Mouse (Mus musculus) cerebellum, adult 2 months (tissue): ENCODE results near the gene Elfn1. TPM values are rescaled to one million over a fixed set of nuclear protein-coding genes. Genes with fewer than 3 reads are reported as not detected.

Experiments
- DNase-seq, 2 experiments: peaks; one replicate each; pipeline ENCODE4 v3.0.0; 2021
- H3K27ac ChIP-seq: fragments of 200-500 bp; 2 replicates; pipeline ENCODE4 v1.5.1; 2012; ENCODE audit warnings: low read length, control low read depth, inconsistent platforms; ENCODE audit not compliant: insufficient read depth
- H3K27me3 ChIP-seq: fragments of 200-500 bp; 2 replicates; pipeline ENCODE4 v1.6.1; 2012; ENCODE audit warnings: inconsistent platforms, mild to moderate bottlenecking, low read length, moderate library complexity; ENCODE audit not compliant: control insufficient read depth, insufficient read depth
- H3K4me1 ChIP-seq: fragments of 200-500 bp; 2 replicates; pipeline ENCODE4 v1.6.1; 2011; ENCODE audit warnings: low read length; ENCODE audit not compliant: control insufficient read depth, insufficient read depth
- H3K4me3 ChIP-seq: fragments of 200-500 bp; replicated peaks from 2 replicates; pipeline ENCODE3; 2011; ENCODE audit warnings: mild to moderate bottlenecking, low read depth, low read length, control low read depth; ENCODE audit not compliant: insufficient read depth
- CTCF ChIP-seq: fragments of 200-500 bp; IDR thresholded peaks from 2 replicates; pipeline ENCODE4 v1.5.1; 2011; ENCODE audit warnings: low read depth, mild to moderate bottlenecking, control low read depth, low read length, moderate library complexity, borderline replicate concordance; ENCODE audit not compliant: insufficient read depth
- POLR2A ChIP-seq: fragments of 200-500 bp; IDR thresholded peaks from 2 replicates; pipeline ENCODE4 v1.6.1; 2011; ENCODE audit warnings: low read length, control low read depth, borderline replicate concordance; ENCODE audit not compliant: insufficient read depth
- WGBS: fragments of 180-500 bp; shearing (Covaris S2); methylation state at CpG from one replicate; pipeline ENCODE4 v1.1.7; 2018; 5-methylcytosine and 5-hydroxymethylcytosine counted together
- polyA plus RNA-seq: library from polyadenylated mRNA; depleted of rRNA; stranded (reverse); fragments of >200 nt; gene quantifications from 2 replicates; pipeline ENCODE4 v1.2.3, GENCODE M21; 2012; rRNA removed

The Elfn1 gene
- polyA plus RNA-seq, 1 experiment: 8.6 TPM

DNA sequence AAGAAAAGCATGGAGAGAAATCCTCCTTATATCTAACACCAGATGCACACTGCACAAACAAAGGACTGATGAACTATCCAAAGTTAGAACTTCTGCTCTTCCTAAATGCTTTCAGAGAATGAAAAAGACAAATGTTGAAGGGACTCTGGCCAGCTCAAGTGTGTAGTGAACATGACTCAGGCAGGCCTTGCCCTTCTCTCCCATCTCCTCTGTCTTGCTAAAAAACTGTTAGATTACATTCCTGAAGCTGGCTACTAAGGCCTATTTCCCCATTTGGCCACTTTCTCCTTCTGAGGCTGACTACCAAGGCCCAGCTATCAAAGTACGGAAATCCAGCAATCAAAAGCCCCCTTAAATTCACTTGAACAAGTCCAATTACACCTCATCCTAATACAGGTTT is 111.9 kb downstream of the Elfn1 start:
- TF ChIP-seq CTCF (no peak), POLR2A (no peak)
- DNase-seq: no peak
- peaks cover 31% of the 10 kb centered on the region for H3K4me1 ChIP-seq
- H3K27me3 ChIP-seq: no peaks in the 10 kb centered on the region
- H3K4me3 ChIP-seq: no peak overlapping the region
- no peak overlapping the region for H3K27ac ChIP-seq
- 97% methylated on average over 1 of the region's 1 CpGs for WGBS

DNA sequence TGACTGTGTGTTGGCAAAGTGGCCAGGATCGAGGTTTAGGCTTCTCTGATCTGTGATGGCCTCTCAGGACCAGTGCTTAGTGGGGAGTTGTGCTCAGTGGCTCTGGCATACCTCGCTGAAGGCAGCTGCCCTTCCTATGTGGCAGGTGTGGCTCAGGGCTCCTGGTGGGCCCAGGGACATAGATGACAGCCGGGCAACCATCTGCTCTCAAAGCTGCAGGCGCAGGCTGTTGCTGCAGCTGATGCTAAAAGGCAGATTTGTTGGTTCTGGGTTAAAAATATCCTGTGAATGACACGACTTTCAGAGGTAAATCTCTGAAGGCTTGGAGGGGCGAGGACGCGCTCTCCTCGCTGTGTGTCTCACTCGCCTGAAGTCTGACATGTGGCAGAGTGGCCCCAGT is 114.0 kb downstream of the Elfn1 start:
- WGBS: 32% methylated on average over 10 of the region's 10 CpGs

GRCm38 (mm10) chr5:140022861-140023260 is 115.1 kb downstream of the Elfn1 start:
- H3K27ac ChIP-seq: no peak overlapping the region
- H3K4me3 ChIP-seq: no peak overlapping the region
- no peak for TF ChIP-seq CTCF
- no peak for TF ChIP-seq POLR2A
- no peaks in the 10 kb centered on the region for H3K27me3 ChIP-seq
- no peak for DNase-seq
- H3K4me1 ChIP-seq: peaks cover 35% of the 10 kb centered on the region
- 88% methylated on average over 6 of the region's 6 CpGs for WGBS

More for the DNA sequence above, 114.0 kb downstream of the Elfn1 start:
- Histone ChIP-seq H3K27ac (no peak overlapping the region), H3K4me3 (no peak overlapping the region), H3K27me3 (no peaks in the 10 kb centered on the region), H3K4me1 (peaks cover 35% of the 10 kb centered on the region)
- TF ChIP-seq CTCF (no peak), POLR2A (no peak)
- peak; percentile 66 to 73 for DNase-seq

DNA sequence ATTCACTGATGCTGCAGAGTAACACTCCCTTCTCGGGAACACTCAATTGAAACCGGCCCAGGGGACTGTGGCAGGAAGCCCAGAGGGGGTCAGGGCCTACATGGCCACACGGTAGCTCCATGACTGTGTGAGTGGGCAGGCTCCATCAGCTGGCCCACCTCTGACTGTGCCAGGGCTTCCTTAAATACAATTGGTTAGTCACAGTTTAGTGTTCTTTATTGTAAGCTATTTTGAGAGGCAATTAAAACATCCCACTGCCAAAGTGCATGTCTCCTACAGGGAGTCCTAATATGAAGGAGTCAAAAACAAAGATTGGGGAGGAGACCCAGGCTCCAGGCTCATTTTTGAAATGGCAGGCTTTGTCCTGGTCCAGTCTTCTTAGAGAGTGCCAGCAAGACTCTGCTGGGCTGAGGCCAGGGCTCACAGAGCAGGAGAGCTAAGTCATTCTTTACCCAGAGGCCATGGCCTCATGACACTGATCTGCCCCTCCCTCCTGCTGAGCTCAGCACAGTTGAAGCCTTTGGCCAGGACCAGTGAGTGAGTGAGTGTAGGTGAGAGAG is 116.3 kb downstream of the Elfn1 start:
- DNase-seq: peak; percentile 20 to 27
- Histone ChIP-seq H3K4me3 (no peak overlapping the region), H3K27me3 (no peaks in the 10 kb centered on the region), H3K27ac (no peak overlapping the region), H3K4me1 (peaks cover 35% of the 10 kb centered on the region)
- TF ChIP-seq POLR2A (no peak), CTCF (no peak)
- 51% methylated on average over 3 of the region's 3 CpGs for WGBS

Other genes with a start within 250 kb of the Elfn1 start
- gene Micall2, start 171.6 kb upstream of the Elfn1 start, polyA plus RNA-seq: 2.6 and 2.7 TPM in 2 replicates
- 64.4 and 70.8 TPM in 2 replicates for gene Ints1, start 132.3 kb upstream of the Elfn1 start, polyA plus RNA-seq
- gene Mafk, start 116.4 kb upstream of the Elfn1 start, polyA plus RNA-seq: 6.8 and 7.8 TPM in 2 replicates
- gene Tmem184a, start 88.0 kb upstream of the Elfn1 start, polyA plus RNA-seq: 0.54 and 0.71 TPM in 2 replicates
- gene Gm26938, start 81.5 kb upstream of the Elfn1 start, polyA plus RNA-seq: not detected in 2 replicates
- 33.9 and 36.3 TPM in 2 replicates for gene Psmg3, start 81.1 kb upstream of the Elfn1 start, polyA plus RNA-seq